Mouse (Mus musculus) macrophage (primary cell): Measurements from ENCODE around the gene Ccdc121. TPM values are rescaled to one million over a fixed set of nuclear protein-coding genes. Genes with fewer than 3 reads are reported as not detected.
"Not testable (repeated sequence)": the region's sequence is repeated elsewhere in the genome, so short reads cannot be mapped to it uniquely, and the experiment has no call there.

Experiments used
- H3K27ac ChIP-seq: fragments of 350-480 bp; formaldehyde crosslinking; 2 replicates; pipeline ENCODE4 v1.9.0; 2021
- H3K36me3 ChIP-seq: fragments of 350-480 bp; formaldehyde crosslinking; 2 replicates; pipeline ENCODE4 v1.9.0; 2021; ENCODE audit errors: inconsistent target
- H3K4me3 ChIP-seq: fragments of 350-480 bp; formaldehyde crosslinking; 2 replicates; pipeline ENCODE4 v1.9.0; 2021; ENCODE audit errors: inconsistent target
- H3K79me2 ChIP-seq: fragments of 350-480 bp; formaldehyde crosslinking; 2 replicates; pipeline ENCODE4 v1.9.0; 2021; ENCODE audit errors: inconsistent target
- WGBS: methylation state at CpG from one replicate; pipeline ENCODE4 v1.1.7; 2026; ENCODE audit warnings: inconsistent platforms; ENCODE audit not compliant: missing documents; 5-methylcytosine and 5-hydroxymethylcytosine counted together
- polyA plus RNA-seq: library from polyadenylated mRNA; stranded (reverse); fragments of 250-400 nt; gene quantifications from 3 replicates; pipeline ENCODE4 v1.2.4, GENCODE M21; 2018; ENCODE audit warnings: inconsistent platforms

The Ccdc121 gene
- polyA plus RNA-seq, 1 experiment from 2014 or later, result not detected

DNA sequence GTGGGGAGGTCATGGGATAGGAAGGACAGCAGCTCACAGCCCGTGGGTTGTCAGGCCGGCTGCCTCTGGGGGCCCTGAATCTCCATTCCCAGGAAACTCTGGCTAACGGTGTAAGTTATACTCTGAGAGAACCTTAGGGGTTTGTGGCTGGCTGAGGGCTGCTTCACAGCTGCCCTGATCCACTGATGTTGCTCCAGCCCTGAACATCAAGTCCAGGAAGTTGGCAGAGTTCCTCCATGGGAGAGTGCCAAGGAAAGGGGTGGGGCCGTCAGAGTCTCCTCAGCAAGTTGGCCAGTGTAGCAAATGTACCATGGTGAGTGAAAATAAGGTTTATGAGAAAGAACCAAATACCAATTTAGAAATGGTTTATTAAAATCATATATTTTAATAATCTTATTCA lies 18.1 kb upstream of the Ccdc121 start:
- H3K79me2 ChIP-seq, result no peaks in the 10 kb centered on the region

DNA sequence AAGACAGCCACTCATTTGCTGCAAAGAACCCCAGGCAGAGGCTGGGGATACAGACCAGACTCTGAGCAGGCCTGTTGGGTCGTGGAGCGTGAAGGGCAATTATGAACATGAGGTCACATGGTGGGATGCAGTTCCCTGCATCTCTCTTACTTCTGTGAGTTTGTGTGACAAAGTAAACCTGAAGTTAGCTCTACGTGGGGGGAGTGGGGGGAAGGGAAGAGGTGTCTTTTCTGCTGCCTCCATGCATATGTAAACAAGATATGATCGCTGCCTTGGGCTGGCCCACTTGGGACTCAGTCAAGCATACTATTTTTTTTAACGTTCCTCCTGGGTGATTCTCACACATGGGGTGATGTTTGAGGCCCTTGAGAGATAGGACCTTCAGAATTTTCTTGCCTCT lies 14.7 kb upstream of the Ccdc121 start:
- WGBS, result 82% methylated on average over 5 of the region's 5 CpGs
- Histone ChIP-seq H3K27ac (no peak overlapping the region), H3K36me3 (no peaks in the 10 kb centered on the region), H3K79me2 (no peaks in the 10 kb centered on the region), H3K4me3 (no peak overlapping the region)

More for the DNA sequence above, 18.1 kb upstream of the Ccdc121 start:
- H3K4me3 ChIP-seq, result no peak overlapping the region
- H3K27ac ChIP-seq, result no peak overlapping the region
- WGBS, result 33% methylated on average over 4 of the region's 4 CpGs
- H3K36me3 ChIP-seq, result no peaks in the 10 kb centered on the region

GRCm38 (mm10) chr1:181523831-181524230 lies 12.6 kb upstream of the Ccdc121 start:
- WGBS, result 88% methylated on average over 4 of the region's 5 CpGs
- no peaks in the 10 kb centered on the region for H3K36me3 ChIP-seq
- no peak overlapping the region for H3K27ac ChIP-seq
- H3K79me2 ChIP-seq, result no peaks in the 10 kb centered on the region
- H3K4me3 ChIP-seq, result no peak overlapping the region

- no peak overlapping the region for H3K27ac ChIP-seq
- H3K79me2 ChIP-seq, result no peaks in the 10 kb centered on the region
- no peak overlapping the region for H3K4me3 ChIP-seq
- H3K36me3 ChIP-seq, result no peaks in the 10 kb centered on the region
- 79% methylated on average over 11 of the region's 11 CpGs for WGBS
Observed at GRCm38 (mm10) chr1:181521401-181522091, 10.3 kb upstream of the Ccdc121 start.

GRCm38 (mm10) chr1:181519137-181519536 lies 7.9 kb upstream of the Ccdc121 start:
- 82% methylated on average over 4 of the region's 4 CpGs for WGBS
- Histone ChIP-seq H3K27ac (no peak overlapping the region), H3K4me3 (no peak overlapping the region), H3K36me3 (no peaks in the 10 kb centered on the region), H3K79me2 (no peaks in the 10 kb centered on the region)

DNA sequence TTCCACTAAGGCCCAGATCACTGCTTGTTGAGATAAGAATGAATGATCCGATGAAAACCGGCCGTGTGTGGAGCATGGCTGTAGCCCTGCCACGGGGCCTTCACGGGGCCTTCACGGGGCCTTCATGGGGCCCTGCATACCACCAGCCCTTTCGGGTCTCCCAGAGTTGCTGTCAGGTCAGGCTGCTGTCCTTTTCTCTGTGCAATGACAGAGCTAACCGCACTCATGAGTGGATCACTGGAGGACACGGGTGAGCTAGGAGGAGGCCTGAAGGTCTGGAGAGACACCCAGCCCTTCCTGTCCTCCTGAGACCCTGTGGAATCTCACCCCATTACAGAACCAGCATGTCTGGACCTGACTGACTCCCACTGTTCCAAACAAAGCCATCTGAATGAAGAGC lies 6.8 kb upstream of the Ccdc121 start:
- 92% methylated on average over 9 of the region's 9 CpGs for WGBS
- Histone ChIP-seq H3K27ac (no peak overlapping the region), H3K4me3 (no peak overlapping the region), H3K36me3 (no peaks in the 10 kb centered on the region), H3K79me2 (no peaks in the 10 kb centered on the region)

GRCm38 (mm10) chr1:181512430-181513129 lies 1.3 kb upstream of the Ccdc121 start:
- 88% methylated on average over 14 of the region's 15 CpGs for WGBS

DNA sequence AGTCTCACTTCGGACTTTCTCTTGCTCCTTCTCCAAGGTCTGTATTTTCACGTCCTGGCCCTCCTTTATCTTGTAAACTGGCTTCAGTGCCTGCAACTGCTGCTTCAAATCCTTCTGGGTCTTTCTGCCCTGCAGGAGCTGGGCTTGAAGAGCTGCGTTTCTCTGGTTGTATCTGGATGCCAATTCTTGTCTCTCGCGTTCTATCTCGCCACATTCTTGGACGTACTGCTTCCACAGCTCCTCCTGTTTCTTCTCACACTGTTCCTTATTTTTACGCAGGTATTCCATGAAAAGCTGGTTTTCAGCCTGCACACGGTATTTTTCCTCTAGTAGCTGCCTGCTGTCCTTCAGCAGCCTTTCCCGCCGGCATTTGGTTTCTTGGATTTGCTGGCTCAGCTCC lies 396 bp downstream of the Ccdc121 start:
- H3K4me3 ChIP-seq, H3K36me3 ChIP-seq, H3K79me2 ChIP-seq, H3K27ac ChIP-seq: not testable (repeated sequence)
- 97% methylated on average over 6 of the region's 11 CpGs for WGBS

More at GRCm38 (mm10) chr1:181512430-181513129, 1.3 kb upstream of the Ccdc121 start:
- Histone ChIP-seq H3K27ac (no peak overlapping the region), H3K79me2 (no peaks in the 10 kb centered on the region), H3K4me3 (no peak overlapping the region), H3K36me3 (no peaks in the 10 kb centered on the region)

GRCm38 (mm10) chr1:181505367-181505766 lies 5.9 kb downstream of the Ccdc121 start:
- no peak overlapping the region for H3K27ac ChIP-seq

GRCm38 (mm10) chr1:181503471-181503870 lies 7.8 kb downstream of the Ccdc121 start:
- Histone ChIP-seq H3K4me3 (no peak overlapping the region), H3K79me2 (no peaks in the 10 kb centered on the region), H3K27ac (no peak overlapping the region), H3K36me3 (no peaks in the 10 kb centered on the region)
- WGBS, result 100% methylated on average over 2 of the region's 2 CpGs

More at GRCm38 (mm10) chr1:181505367-181505766, 5.9 kb downstream of the Ccdc121 start:
- Histone ChIP-seq H3K79me2 (no peaks in the 10 kb centered on the region), H3K4me3 (no peak overlapping the region), H3K36me3 (no peaks in the 10 kb centered on the region)
- WGBS, result 5% methylated on average over 8 of the region's 8 CpGs

GRCm38 (mm10) chr1:181484696-181485095 lies 26.6 kb downstream of the Ccdc121 start:
- Histone ChIP-seq H3K27ac (no peak overlapping the region), H3K4me3 (no peak overlapping the region), H3K36me3 (no peaks in the 10 kb centered on the region), H3K79me2 (no peaks in the 10 kb centered on the region)
- WGBS, result 76% methylated on average over 5 of the region's 5 CpGs

DNA sequence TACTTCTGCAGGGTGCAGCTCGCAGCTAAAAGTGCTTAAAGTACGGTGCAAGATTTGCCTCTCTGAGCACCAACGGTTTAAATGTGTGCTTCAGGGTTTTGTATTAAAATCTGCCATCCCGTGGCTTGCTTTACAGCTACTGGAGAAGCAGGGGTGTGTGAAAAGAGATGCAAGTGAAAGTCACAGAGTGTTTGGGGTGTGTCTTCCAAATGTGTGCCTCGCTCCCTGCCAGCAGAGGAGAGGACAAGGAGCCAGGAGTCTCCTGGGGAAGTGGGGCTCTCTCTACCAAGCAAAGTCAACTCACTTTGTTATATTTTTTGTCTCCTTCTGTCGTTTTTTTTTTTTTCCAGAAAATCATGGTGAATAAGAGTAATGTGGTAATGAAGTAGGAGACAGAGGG lies 34.7 kb downstream of the Ccdc121 start:
- no peak overlapping the region for H3K27ac ChIP-seq
- 89% methylated on average over 5 of the region's 6 CpGs for WGBS
- H3K36me3 ChIP-seq, result no peaks in the 10 kb centered on the region
- no peak overlapping the region for H3K4me3 ChIP-seq
- H3K79me2 ChIP-seq, result no peaks in the 10 kb centered on the region

- Histone ChIP-seq H3K27ac (no peak overlapping the region), H3K4me3 (no peak overlapping the region), H3K79me2 (no peaks in the 10 kb centered on the region), H3K36me3 (no peaks in the 10 kb centered on the region)
- WGBS, result 86% methylated on average over 8 of the region's 8 CpGs
Observed at GRCm38 (mm10) chr1:181476141-181476540, 35.1 kb downstream of the Ccdc121 start.

DNA sequence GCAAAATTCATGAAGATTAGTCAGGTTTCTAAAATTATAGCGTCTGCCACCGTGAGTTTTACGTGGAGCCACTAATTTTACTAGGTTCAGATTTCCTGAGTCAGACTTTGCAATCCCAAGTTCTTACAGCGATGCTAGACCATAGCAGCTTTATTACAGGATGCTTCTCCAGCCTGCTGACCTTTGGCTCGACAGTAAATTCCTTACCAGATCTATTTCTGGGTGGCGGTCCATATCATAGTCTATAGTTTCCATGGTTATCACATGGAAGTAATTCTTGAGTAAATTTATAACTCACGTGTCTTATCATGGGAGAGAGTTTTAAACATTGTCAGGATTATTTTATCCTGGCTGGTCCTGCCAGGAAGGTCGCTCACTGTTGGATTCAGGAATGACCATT lies 41.8 kb downstream of the Ccdc121 start:
- no peak overlapping the region for H3K4me3 ChIP-seq
- WGBS, result 84% methylated on average over 8 of the region's 8 CpGs
- no peak overlapping the region for H3K27ac ChIP-seq
- no peaks in the 10 kb centered on the region for H3K36me3 ChIP-seq
- no peaks in the 10 kb centered on the region for H3K79me2 ChIP-seq

DNA sequence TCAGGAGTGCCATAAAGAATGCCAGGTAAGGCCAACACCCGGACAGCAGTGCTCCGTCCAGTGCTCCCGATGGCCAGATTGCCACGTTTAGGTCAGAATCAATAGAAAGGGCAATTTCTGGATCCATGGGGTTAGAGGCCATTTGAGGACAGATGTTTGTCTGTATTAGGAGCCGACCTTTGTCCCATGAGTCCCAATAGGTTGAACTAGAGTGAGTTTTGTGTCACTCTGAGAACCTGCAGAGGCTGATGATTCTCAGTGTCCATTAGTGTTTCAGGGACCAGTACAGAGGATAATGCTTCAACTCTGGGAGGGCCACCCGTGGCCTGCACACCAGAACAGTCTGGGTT lies 44.0 kb downstream of the Ccdc121 start:
- Histone ChIP-seq H3K4me3 (no peak overlapping the region), H3K36me3 (no peaks in the 10 kb centered on the region), H3K79me2 (no peaks in the 10 kb centered on the region), H3K27ac (no peak overlapping the region)
- 93% methylated on average over 6 of the region's 6 CpGs for WGBS
